Mouse (Mus musculus) T-cell, adult 2 months (primary cell): ENCODE data around the gene Mtmr12.

ENCODE experiments used
- DNase-seq: peaks from one replicate; pipeline ENCODE4 v3.0.0; 2022; ENCODE audit warnings: low spot score

Mtmr12 gene

DNA sequence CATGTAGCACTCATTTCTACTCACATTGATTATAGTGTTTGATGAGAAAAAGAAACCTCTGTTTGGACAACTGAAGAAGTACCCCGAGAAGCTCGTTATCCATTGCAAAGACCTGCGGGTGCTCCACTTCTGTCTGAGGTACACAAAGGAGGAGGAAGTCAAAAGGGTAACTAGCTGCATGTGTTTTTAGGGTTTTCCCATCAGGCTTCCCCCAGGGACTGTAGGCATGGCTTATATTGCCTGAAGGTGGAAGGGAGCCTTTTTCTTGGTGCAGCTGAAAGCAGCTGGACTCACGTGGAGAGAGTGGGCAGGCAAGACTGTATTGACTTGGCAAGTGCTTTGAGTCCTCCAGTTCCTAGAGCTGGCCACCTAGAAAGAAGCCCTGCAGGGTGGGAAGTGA is 31.2 kb downstream of the Mtmr12 start:
- DNase-seq = no peak

DNA sequence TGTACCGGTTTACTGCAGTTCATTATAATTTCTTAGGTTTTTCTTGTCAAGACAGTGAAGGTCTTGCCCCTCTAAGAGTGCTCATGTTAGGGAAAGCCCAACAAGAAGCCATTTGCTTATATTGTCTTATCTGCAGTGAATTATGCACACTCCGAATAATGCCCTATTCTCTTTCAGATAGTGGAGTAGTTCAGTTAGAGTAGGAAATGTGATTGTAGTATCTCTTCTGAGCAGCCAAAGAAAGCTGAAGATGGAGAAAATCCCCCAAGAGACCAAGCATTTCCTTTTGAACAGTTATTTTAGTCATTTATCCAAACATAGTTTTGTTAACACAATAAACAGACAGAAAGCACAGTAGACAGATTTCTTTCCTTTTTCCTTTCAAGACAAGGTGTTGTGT is 32.1 kb downstream of the Mtmr12 start:
- no peak for DNase-seq

DNA sequence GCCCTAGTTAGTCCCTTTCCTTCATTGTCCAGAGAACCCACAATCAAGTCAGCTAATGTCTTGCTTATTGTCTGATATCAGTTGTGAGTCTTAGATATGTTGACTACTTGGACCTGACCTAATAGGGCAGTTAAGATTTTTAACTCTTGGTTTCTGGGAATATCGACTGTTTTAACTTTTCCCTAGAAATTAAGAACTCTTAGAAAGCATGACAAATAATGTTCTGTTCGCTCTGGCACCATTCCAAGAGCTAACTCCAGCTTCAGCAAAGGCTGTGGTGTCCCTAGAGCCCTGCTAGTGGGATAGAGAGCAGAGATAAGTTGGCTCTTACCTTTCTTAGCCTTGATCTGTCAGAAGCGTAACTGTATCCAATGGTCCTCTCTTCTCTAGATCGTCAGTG is 32.7 kb downstream of the Mtmr12 start:
- DNase-seq = no peak

DNA sequence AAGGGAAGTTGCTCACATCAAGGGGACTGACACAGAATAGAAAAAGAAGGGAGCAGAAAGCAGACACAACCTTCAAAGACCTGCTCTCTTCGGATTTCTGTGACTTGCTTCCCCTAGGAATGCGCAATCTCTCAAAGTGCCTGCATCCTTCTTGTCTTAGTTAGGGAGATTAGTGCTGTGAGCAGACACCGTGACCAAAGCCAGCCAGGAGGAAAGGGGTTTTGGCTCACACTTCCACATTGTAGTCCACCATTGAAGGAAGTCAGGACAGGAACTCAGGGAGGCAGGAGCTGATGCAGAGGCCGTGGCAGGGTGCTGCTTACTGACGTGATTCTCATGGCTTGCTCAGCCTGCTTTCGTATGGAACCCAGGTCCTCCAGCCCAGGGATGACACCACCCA is 33.5 kb downstream of the Mtmr12 start:
- no peak for DNase-seq

DNA sequence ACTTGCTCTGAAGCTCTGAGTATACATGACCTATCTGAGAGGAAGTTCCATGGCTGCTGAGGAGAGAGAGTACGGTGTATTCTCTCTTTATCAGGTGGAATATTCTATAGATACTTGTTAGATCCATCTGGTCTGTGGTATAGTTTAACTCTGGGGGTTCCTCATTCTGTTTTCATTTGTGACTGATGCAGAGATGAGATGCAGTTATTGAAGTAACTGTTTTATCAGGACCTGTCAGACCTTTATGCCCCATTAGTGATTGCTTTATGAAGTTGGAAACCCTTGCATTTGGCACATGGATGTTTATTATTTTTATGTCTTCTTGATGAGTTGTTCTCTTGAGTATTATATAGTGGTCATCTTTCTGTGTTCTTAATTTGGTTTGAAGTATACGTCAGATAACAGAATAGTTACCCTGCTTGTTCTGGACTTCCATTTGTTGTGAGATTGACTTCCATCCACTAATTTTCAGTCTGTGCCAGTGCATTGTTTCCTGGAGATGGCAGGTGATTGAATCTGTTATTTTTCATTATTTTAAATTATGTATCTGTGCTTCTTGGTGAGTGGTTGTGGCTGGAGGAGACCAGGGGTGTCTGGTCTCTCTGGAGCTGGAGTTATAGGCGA is 36.0 kb downstream of the Mtmr12 start:
- no peak for DNase-seq

DNA sequence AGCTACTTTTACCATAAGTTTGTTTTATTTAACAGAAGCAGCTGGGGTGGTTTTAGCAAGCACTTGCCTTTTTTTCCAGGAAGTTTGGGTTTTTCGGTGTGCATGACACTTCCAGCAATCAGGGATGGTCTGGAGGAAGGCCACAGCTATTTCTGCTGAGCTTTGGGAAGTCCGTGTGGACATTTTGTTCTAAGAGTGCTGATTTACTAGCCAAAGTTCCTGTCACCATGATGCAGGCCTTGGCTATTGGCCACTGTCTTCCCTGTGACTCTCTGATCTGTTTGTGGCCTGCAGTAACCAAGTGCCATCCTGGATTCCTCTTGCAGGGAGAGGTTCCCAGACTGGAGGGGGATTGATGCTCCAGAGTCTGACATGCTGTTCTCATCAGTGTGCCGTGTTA is 39.0 kb downstream of the Mtmr12 start:
- DNase-seq = no peak

DNA sequence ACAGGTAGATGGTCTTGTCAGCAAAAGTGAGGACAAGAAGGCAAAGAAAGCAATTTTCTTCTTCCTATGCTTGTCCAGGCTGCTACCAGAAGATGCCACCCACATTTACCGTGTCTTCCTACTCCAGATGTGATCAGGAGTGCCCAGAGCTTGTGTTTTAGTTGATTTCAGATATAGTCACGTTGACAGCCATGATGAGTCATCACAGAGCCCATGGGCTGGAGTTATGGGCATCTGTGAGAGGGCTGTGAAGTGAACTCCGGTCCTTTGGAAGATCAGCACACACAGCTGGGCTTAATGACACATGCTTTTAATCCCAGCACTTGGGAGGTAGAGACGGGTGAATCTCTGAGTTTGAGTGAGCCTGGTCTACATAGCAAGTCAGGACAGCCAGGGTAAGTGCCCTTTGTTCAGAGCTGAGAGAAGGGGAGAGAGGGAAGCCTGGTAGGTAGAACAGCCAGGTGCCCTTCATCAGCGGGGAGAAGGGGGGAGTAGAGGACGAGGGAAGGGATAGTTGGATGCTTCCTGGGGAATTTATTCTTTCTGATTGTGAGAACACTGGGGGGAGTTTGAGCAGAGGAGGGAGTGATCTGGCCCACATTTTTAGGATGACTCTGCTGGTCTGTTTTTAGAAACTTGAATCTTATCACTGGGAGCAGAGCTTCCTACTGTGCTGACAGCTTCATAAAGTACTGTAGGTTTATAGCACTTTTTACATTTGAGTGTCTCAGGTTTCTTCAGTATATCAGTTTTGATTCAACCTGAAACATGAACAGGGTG is 40.9 kb downstream of the Mtmr12 start:
- no peak for DNase-seq

DNA sequence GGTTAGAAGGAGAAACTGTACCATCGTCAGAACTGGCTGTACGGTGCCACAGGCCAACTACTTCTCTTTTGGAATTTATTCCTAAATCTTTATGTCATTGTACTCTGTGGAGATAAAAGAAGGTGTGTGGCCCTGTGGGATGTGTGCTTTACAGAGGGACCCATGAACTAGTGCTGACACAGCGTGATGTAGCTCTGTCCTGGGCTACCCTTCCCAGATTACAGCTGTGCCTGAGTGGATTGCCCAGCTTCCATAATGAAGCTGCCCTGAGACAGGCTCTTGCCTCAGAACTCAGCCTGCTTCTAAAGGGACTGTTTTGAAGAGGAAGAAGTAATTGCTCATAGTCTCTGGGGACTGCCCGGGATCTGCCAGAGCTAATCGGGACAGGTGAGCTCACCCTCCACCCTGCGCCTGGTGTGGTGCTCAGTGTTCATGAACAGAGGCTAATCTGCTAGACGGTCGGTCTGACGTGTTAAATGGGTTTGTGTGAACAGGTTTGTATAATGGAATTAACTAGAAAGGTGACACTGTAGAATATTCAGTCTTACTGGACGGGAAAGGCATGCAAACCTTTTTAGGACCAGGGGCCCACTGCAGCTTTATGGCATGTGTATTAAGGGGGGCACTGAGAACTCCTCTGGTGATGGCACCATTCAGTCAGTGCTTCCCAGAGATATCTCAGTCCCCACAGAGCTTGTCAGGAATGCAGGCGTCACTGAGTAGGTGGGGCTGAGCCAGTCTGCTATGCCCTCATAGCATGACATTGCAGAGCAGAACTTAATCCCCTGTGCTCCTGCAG is 41.7 kb downstream of the Mtmr12 start:
- DNase-seq = no peak

DNA sequence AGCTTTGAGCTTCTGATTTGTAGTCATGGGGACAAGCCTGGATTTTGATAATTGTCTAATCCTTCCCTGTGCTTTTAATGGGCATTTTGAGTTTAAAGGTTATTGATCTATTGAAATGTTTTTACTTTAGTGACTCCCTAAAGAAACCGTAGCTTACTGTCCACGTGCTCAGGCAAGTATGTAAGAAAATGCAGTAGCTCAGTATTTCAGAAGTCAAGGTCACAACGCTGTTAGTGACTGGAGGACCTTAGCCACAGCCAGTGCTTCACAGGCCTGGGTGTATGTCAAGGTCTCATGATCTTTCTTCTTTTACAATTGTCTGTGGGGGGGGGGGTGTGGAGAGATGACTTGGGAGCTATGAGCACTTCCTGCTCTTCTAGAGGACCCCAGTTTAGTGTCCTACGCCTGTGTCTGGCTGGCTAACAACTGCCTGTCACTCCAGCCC is 42.4 kb downstream of the Mtmr12 start:
- no peak for DNase-seq

DNA sequence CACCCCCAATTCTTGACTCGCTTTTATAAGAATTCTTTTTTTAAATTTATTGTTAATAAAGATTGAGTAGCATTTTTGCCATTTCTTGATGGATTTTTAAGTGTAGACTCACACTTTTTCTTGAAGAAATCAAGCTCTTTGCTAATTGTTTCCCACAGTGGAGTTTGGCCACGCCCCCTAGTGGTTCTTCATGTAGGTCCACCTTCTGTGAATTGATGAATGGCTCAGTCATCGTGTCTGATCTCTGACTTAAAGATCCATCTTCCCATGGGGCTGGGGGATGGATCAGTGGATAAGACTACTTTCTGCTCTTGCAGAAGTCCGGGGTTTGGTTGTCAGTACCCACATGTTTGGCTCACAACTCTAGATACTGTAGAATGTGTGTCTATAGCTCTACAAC is 43.5 kb downstream of the Mtmr12 start:
- peak; percentile 47 for DNase-seq

DNA sequence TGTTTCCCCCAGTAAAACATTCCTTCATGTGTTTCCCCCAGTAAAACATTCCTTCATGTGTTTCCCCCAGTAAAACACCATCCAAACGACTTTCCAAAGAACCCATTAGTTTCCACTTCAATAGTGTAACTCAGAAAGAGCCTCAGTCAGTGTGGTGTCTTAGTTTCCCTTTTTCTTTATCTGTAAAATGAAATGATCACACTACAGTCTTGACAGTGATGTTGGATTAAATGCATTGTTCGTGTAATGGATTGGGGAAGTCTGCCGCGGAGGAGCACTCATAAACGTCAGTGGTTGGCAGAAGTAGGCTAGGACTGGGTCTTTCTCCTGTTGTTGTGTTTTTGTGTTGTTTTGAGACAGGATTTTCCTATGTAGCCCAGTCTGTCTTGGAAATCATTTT is 45.5 kb downstream of the Mtmr12 start:
- DNase-seq = no peak

DNA sequence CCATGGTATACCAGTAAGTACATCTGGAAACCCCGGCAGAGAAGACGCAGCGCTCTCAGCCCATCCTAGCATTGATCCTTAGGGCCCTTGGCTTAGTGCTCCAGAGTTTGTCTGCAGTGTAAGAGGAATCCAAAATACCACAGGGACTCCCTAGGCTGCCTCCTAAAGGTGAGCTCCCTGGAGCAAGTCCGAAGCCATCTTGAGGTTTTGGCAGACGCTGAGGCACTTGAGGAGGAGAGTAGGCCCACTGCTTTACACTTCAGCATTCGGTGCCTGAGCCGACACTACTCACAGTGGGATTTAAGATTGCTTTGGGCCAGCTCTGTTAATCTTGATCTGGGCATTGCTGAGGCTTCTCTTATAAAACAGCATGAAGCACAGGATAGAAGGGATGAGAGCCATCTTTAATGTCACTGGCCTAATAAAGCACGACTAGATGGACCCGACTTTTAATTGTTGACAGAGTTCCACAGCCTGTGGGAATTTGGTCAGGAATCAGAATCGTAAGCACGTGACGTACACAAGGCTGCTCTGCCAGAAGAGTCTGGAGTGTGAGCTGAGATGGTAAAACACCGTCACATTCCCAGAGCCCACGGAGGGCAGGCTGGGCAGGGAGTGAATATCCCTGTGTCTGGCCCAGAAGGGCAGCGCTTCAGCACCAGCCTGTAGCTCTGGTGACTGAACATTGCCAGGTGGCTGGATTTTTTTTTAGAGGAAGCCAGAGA is 46.8 kb downstream of the Mtmr12 start:
- DNase-seq = no peak

DNA sequence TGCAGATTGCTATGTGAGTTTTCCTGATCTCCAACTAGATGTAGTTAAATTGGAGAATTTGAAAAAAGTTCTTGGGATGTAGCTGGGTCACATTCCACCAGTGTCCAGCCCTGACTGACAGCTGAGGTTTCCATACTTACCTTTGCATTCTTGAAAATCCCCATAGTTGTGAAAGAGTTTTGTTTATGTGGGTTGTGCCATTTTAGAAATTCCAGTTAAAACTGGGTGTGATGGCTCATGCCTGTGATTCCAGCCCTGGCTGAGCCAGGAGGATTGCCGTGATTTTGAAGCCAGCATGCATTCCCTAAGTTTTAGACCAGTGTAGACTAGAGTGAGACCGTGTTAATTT is 47.3 kb downstream of the Mtmr12 start:
- DNase-seq = no peak

DNA sequence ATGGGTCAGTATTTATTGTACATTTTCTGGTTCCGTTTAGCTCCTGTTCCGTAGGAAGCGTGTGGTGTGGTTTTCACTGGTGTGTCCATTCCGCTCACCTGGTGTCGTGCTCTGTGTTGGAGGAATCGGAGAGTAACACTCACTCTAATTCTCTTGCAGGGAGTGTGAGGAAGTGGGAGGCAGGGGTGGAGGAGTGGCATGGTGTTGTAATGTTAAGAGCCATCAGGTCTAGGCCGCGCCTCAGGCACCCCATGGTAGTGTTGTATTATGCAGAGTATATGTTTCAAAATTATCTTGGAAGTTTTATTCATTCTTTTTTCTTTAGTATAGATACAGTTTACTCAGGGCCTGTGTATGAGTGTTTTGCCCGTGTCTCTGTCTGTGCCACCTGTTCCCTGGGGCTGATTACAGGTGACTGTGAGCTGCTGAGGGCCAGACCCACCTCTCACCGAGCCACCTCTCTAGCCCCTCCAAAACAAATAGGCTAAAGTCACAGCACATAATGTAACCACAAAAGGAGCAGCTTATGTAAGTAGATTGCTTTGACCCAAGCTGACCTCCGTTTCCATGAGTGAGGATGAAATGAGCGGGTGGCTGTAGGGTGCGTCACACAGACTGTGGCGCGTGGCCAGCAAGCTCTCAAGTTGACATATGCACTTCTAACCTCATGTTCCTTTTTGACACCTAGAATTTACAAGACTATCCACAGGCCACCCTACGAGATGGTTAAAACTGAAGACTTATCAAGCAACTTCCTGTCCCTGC is 53.1 kb downstream of the Mtmr12 start:
- no peak for DNase-seq

DNA sequence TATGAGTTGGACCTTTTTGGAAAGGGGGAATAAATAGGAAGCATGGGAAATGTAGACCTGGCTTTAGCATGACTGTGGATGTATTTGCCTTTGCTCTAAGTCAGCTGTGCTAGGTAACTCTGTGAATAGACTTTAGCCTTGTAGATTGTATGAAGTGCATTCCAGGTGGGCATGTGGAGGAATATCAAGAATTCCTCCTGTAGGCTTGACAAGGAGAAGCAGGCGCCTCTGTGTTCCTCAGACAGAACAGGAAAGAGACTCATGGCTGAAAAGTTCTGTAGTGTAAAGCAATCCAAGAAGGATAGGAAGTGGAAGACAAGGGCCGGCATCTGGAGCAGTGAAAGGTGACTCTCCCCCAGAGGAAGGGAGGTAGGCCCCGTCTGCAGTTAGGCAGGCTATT is 58.2 kb downstream of the Mtmr12 start:
- DNase-seq = no peak

DNA sequence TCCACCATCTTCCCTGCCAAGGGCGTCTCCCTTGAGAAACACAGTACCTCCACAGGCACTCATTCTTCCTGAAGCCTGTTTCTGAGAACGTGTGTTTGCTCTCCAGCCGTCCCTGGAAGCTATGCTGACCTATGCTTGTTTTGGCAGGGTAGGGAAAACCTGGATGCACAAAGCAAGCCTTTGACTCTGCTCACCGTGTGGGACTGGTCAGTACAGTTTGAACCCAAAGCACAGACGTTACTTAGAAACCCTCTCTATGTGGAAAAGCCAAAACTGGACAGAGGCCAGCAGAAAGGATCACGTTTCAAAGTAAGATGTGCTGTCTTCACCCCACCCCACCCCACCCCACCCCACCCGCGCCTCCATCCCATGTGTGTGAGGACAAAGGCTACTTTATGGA is 61.6 kb downstream of the Mtmr12 start:
- no peak for DNase-seq

DNA sequence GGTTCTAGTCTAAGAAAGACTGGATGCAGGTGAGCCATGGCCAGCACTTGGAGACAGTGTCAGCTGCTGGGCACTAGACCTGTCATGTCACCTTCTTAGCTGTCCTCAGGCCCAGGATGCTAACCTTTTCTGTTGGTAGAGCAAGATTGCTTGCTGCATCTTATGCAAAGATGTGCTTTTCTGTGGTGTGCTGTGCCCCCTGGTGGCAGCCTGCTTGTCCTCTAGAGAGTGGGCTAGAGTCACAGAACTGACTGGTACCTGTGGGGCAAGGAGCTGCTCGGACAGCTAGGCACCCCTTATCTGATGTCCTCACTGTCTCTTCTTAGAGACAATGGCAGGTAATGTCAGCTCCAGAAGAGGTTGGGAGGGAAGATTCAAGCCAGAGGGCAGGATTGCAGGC is 63.2 kb downstream of the Mtmr12 start:
- peak; percentile 53 for DNase-seq

DNA sequence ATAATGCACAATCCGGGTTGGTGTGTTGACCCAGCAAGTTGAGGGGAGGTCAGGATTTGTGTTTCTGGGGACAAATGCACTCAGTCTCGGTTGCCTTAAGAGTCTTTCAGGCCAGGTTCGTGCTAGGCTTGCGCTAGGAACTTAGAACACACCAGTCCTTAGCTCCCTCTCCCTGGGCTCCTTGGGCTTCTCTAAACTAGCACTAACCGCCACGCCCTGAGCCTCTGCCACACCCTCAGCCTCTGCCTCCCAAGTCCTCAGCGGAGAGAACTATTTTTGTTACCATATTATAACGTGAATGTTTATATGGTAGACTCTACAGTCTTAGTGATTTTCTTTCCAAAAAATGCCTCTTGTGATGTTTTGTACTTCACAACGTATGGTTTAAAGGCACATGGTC is 66.5 kb downstream of the Mtmr12 start:
- no peak for DNase-seq

DNA sequence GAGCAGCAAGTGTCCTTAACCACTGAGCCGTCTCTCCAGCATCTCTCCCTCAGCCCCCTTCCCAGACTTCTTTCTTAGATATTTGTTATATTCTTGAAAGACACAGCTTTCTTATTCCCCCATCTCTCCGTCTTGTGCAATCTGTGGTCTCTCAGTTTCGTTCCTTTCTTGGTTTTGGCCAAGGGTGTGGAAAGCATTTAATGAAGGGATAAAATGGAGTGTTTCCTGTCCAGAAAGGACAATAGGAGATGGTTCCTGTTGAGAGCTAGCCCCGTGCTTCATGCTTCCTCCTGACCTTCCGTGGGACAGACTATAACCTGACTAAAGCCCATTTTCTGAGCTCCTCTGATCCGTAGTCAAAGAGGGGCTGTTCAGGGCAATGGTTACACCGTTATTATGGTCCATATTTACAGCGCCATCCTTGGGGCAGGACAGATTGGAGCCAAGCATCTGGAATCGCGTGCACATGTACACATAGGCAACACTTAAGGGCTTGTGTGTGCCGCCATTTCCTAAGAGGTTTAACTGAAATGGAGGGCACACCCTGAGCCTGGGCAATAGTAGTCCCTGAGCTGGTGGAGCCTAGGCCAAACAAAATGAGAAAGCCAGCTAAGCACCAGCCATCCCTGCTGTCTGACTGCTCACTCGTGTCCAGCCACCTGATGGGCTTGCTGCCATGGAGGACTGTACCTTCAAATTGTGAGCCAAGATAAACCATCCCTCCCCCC is 68.7 kb downstream of the Mtmr12 start:
- DNase-seq = no peak

DNA sequence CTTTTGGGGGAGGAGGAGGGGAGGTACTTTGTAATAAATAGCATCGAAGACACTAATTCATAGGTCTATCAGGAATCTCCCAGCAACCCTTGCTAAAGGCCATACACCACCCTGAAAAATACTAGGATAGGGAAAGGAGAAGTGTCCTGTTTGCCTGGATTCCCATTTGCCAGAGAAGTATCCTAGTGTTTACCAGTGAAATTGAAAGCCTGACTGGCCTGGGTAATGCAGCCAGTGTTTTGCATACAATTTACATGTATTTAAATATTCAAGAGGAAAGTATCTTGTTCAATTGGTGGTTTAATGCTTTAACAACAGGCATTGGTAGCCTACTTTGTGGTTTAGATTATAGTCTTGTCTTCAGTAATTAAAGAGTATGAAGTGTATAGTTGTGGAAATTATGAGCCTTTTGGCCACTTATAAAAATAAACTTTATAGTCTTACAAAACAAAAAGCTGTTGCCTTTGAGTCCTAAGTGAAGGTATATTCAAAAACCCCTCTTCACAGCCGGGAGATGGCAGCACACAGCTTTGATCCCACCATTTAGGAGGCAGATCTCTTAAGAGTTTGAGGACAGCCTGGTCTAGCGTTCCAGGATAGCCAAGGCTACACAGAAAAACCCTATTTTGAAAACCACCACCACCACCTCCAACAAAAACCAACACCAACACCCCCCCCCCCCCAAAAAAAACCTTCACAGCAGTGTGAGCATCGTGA is 69.4 kb downstream of the Mtmr12 start:
- DNase-seq = no peak
